8 mouse cellular contexts compared by ENCODE assay signal in genomic region chr9:50774026-50774462, GRCm38 (mm10). TPM values are rescaled to one million over a fixed set of nuclear protein-coding genes. Genes with fewer than 3 reads are reported as not detected.
DNase-seq lines count a peak whose midpoint lies in the region; ATAC-seq and TF ChIP-seq lines count a peak whose summit lies in the region.

No protein-coding gene starts in this region.

- peaks cover 12% of the 10 kb centered on the region for H3K36me3 ChIP-seq in kidney, embryonic 14.5 days (ENCODE audit: control insufficient read depth, insufficient read depth, low read length)
- H3K36me3 ChIP-seq in midbrain, postnatal 0 days (ENCODE audit: insufficient read depth, low read length) = peaks cover 3% of the 10 kb centered on the region

- DNase-seq in kidney, postnatal 10 days = no peak
- peak; percentile 25 for DNase-seq in c-Kit-positive CD71-positive TER-119-positive erythroid progenitor cells, embryonic 14.5 days (ENCODE audit: low spot score)
- DNase-seq in induced T-regulatory cell, adult 2 months (ENCODE audit: low read depth) = peak; percentile 36
- no peak for DNase-seq in midbrain, postnatal 0 days (ENCODE audit: low spot score)
- no peak for DNase-seq in embryo, embryonic 9.5 days (ENCODE audit: extremely low spot score)
- no peak for DNase-seq in left cerebral cortex, postnatal 25 days (ENCODE audit: low spot score in 2 of 2)
- no peak for DNase-seq in layer of hippocampus, adult 9-10 months (ENCODE audit: low spot score)

- peak overlapping the region; percentile 91; the same call in 1 of the 2 replicates for H3K9ac ChIP-seq in kidney, embryonic 14.5 days (ENCODE audit: low read depth, low read length)
- no peak overlapping the region for H3K9ac ChIP-seq in midbrain, postnatal 0 days (replicated peaks; ENCODE audit: low read length, poor library complexity, severe bottlenecking)

- no peak for ATAC-seq in kidney, embryonic 14.5 days (ENCODE audit: low FRiP score, low TSS enrichment)
- no peak for ATAC-seq in midbrain, postnatal 0 days (ENCODE audit: low FRiP score)

- H3K27me3 ChIP-seq in kidney, embryonic 14.5 days (ENCODE audit: control insufficient read depth, insufficient read depth, low read length) = no peaks in the 10 kb centered on the region
- no peaks in the 10 kb centered on the region for H3K27me3 ChIP-seq in midbrain, postnatal 0 days (ENCODE audit: insufficient read depth, low read length)

- intact Hi-C loops in left cerebral cortex, postnatal 25 days (cut with DNase I) = no loop called here

- TF ChIP-seq CTCF in midbrain, postnatal 0 days (IDR thresholded peaks at IDR 0.05) = no peak

- 66% methylated on average over 4 of the region's 4 CpGs for WGBS in kidney, embryonic 14.5 days
- WGBS in midbrain, postnatal 0 days = 79% methylated on average over 4 of the region's 4 CpGs

- peak overlapping the region; percentile 87 for H3K4me2 ChIP-seq in kidney, embryonic 14.5 days (replicated peaks; ENCODE audit: low read depth, low read length)
- H3K4me2 ChIP-seq in midbrain, postnatal 0 days (ENCODE audit: low read depth, low read length, poor library complexity, severe bottlenecking) = peak overlapping the region; percentile 66

- no peak overlapping the region for H3K27ac ChIP-seq in kidney, embryonic 14.5 days (ENCODE audit: low read depth, low read length)
- H3K27ac ChIP-seq in midbrain, postnatal 0 days (ENCODE audit: low read depth, low read length) = peak overlapping the region; percentile 93; the same call in 1 of the 2 replicates

- H3K4me3 ChIP-seq in kidney, embryonic 14.5 days (ENCODE audit: low read length) = peak overlapping the region; percentile 92; the same call in 1 of the 2 replicates
- H3K4me3 ChIP-seq in midbrain, postnatal 0 days (ENCODE audit: low read depth, low read length) = no peak overlapping the region

- H3K4me1 ChIP-seq in kidney, embryonic 14.5 days (ENCODE audit: control insufficient read depth, insufficient read depth, low read length) = 0 out of 2 replicates have a peak, but pooled peaks cover 4% of the 10 kb centered on the region
- H3K4me1 ChIP-seq in midbrain, postnatal 0 days (ENCODE audit: insufficient read depth, low read length) = peaks cover 7% of the 10 kb centered on the region; the same call in 1 of the 2 replicates

- H3K9me3 ChIP-seq in kidney, embryonic 14.5 days (ENCODE audit: control insufficient read depth, low read length) = no peaks in the 10 kb centered on the region
- no peaks in the 10 kb centered on the region for H3K9me3 ChIP-seq in midbrain, postnatal 0 days (ENCODE audit: low read length)

RNA-seq across cellular contexts. Expression of gene Alg9, which starts 0.8 kb away (rescaled TPM):
- polyA plus RNA-seq in kidney, embryonic 14.5 days (2014; fragmentation: Nextera tagmentation; extraction: Ambion mirVana) = 23.6 and 44.2 TPM in 2 replicates
- total RNA-seq in midbrain, postnatal 0 days (2014; rRNA removed) = 97.6 and 106 TPM in 2 replicates
- polyA plus RNA-seq in midbrain, postnatal 0 days (2015; fragmentation: Nextera tagmentation; extraction: Ambion mirVana) = 51.4 and 57.3 TPM in 2 replicates
- 10 to 100 TPM; 25.5 to 26.3 TPM for total RNA-seq in left cerebral cortex, postnatal 25 days (2021)

RNA-seq across cellular contexts. Expression of gene 1110032A03Rik, which starts 1.3 kb away (rescaled TPM):
- polyA plus RNA-seq in kidney, embryonic 14.5 days (2014; fragmentation: Nextera tagmentation; extraction: Ambion mirVana) = 35.7 and 37.8 TPM in 2 replicates
- total RNA-seq in midbrain, postnatal 0 days (2014; rRNA removed) = 29.0 and 33.0 TPM in 2 replicates
- polyA plus RNA-seq in midbrain, postnatal 0 days (2015; fragmentation: Nextera tagmentation; extraction: Ambion mirVana) = 59.6 and 60.7 TPM in 2 replicates
- total RNA-seq in left cerebral cortex, postnatal 25 days (2021) = 10 to 100 TPM; 32.6 to 34.2 TPM

RNA-seq across cellular contexts. Expression of gene Fdxacb1, which starts 6.0 kb away (rescaled TPM):
- polyA plus RNA-seq in kidney, embryonic 14.5 days (2014; fragmentation: Nextera tagmentation; extraction: Ambion mirVana) = 11.1 and 11.5 TPM in 2 replicates
- 9.7 and 14.1 TPM in 2 replicates for total RNA-seq in midbrain, postnatal 0 days (2014; rRNA removed)
- polyA plus RNA-seq in midbrain, postnatal 0 days (2015; fragmentation: Nextera tagmentation; extraction: Ambion mirVana) = 9.2 and 13.1 TPM in 2 replicates
- total RNA-seq in left cerebral cortex, postnatal 25 days (2021) = 1 to 10 TPM; 4.7 to 6.1 TPM

RNA-seq across cellular contexts. Expression of gene Hspb2, which starts 21.9 kb away (rescaled TPM):
- 0.72 and 1.0 TPM in 2 replicates for polyA plus RNA-seq in kidney, embryonic 14.5 days (2014; fragmentation: Nextera tagmentation; extraction: Ambion mirVana)
- 1.1 and 5.2 TPM in 2 replicates for total RNA-seq in midbrain, postnatal 0 days (2014; rRNA removed)
- 2.5 and 2.6 TPM in 2 replicates for polyA plus RNA-seq in midbrain, postnatal 0 days (2015; fragmentation: Nextera tagmentation; extraction: Ambion mirVana)
- total RNA-seq in left cerebral cortex, postnatal 25 days (2021) = 1 to 10 TPM; 1.4 to 1.5 TPM

RNA-seq across cellular contexts. Expression of gene Cryab, which starts 22.9 kb away (rescaled TPM):
- polyA plus RNA-seq in kidney, embryonic 14.5 days (2014; fragmentation: Nextera tagmentation; extraction: Ambion mirVana) = 15.7 and 20.6 TPM in 2 replicates
- total RNA-seq in midbrain, postnatal 0 days (2014; rRNA removed) = 6.2 and 11.3 TPM in 2 replicates
- polyA plus RNA-seq in midbrain, postnatal 0 days (2015; fragmentation: Nextera tagmentation; extraction: Ambion mirVana) = 18.7 and 19.7 TPM in 2 replicates
- 100 to 1,000 TPM; 125 to 140 TPM for total RNA-seq in left cerebral cortex, postnatal 25 days (2021)

Comparison
In these comparisons a context has a peak if more than half of its experiments do, and no peak if none do; other contexts are left out.
1. DNase-seq: peak in c-Kit-positive CD71-positive TER-119-positive erythroid progenitor cells, embryonic 14.5 days (single experiment) and induced T-regulatory cell, adult 2 months (single experiment); none in kidney, postnatal 10 days (single experiment), midbrain, postnatal 0 days (single experiment), embryo, embryonic 9.5 days (single experiment), left cerebral cortex, postnatal 25 days (0 of 2) and layer of hippocampus, adult 9-10 months (single experiment).